ENCODE assay signal across 8 mouse cellular contexts in genomic region chr8:107587995-107588780, GRCm38 (mm10). TPM values are rescaled to one million over a fixed set of nuclear protein-coding genes. Genes with fewer than 3 reads are reported as not detected.
DNase-seq lines count a peak whose midpoint lies in the region; ATAC-seq and TF ChIP-seq lines count a peak whose summit lies in the region.

Gene Psmd7 (minus strand): TSS chr8:107588464.

- CTCF ChIA-PET in Patski (lab: Charles Lee) = no interaction called here

- peak within 1 kb of the TSS; percentile 74 for H3K4me2 ChIP-seq in hindbrain, embryonic 14.5 days (replicated peaks)

- peak; percentile 95 for ATAC-seq in Patski
- ATAC-seq in hindbrain, embryonic 14.5 days (ENCODE audit: low FRiP score) = peak; percentile 95

- WGBS in hindbrain, embryonic 14.5 days = 2% methylated on average over 60 of the region's 65 CpGs

- H3K4me3 ChIP-seq in hindbrain, embryonic 14.5 days (replicated peaks; ENCODE audit: low read length) = peak within 1 kb of the TSS; percentile 91

- peak within 1 kb of the TSS; percentile 92 for H3K27ac ChIP-seq in hindbrain, embryonic 14.5 days

- peaks cover 30% of the 10 kb centered on the region for H3K36me3 ChIP-seq in hindbrain, embryonic 14.5 days (replicated peaks; ENCODE audit: control insufficient read depth, insufficient read depth)

- TF ChIP-seq CTCF in Patski (IDR thresholded peaks at IDR 0.05) = no peak

- H3K4me1 ChIP-seq in hindbrain, embryonic 14.5 days (replicated peaks; ENCODE audit: control insufficient read depth, insufficient read depth, low read length) = no peaks in the 10 kb centered on the region; the same call in 1 of the 2 replicates

- POLR2A ChIA-PET in Patski (lab: Charles Lee) = interaction anchor here (0.7 kb wide), 1 partner anchor 33 kb away, joined by 4 read pairs; no protein-coding TSS in a partner anchor

- H3K27me3 ChIP-seq in Patski = peaks cover 14% of the 10 kb centered on the region
- no peaks in the 10 kb centered on the region for H3K27me3 ChIP-seq in hindbrain, embryonic 14.5 days (ENCODE audit: control insufficient read depth, insufficient read depth, low read length)

- peak; percentile 22 for DNase-seq in Patski (ENCODE audit: low read depth, low spot score)
- DNase-seq in cerebellum, postnatal 14 days = peak; percentile 95
- DNase-seq in frontal cortex, postnatal 25 days (ENCODE audit: low spot score in 2 of 2) = peak; percentile 82 to 88
- DNase-seq in hindbrain, embryonic 14.5 days (ENCODE audit: low spot score) = peak; percentile 93
- DNase-seq in layer of hippocampus, postnatal 36 days = peak; percentile 93 to 95
- DNase-seq in lung, postnatal 36 days = peak; percentile 94
- peak; percentile 97 for DNase-seq in retina, postnatal 1 day
- peak; percentile 91 for DNase-seq in urinary bladder, adult 18-20 months (ENCODE audit: low spot score in 2 of 2)

- in situ Hi-C loops in Patski (cut with MboI; ENCODE audit: low pct_unique_long_range_greater_than_20kb) = no loop called here

- peak within 1 kb of the TSS; percentile 89 for H3K9ac ChIP-seq in hindbrain, embryonic 14.5 days

- H3K9me3 ChIP-seq in hindbrain, embryonic 14.5 days (ENCODE audit: control insufficient read depth, low read length) = no peaks in the 10 kb centered on the region

RNA-seq across cellular contexts. Expression of gene Psmd7, which starts in this region (rescaled TPM):
- polyA plus RNA-seq in Patski (2021) = 169 TPM
- polyA plus RNA-seq in hindbrain, embryonic 14.5 days (2014; fragmentation: Nextera tagmentation; extraction: Ambion mirVana) = 219 and 236 TPM in 2 replicates
- total RNA-seq in layer of hippocampus, postnatal 36 days (2021) = 100 to 1,000 TPM; 103 to 108 TPM

Comparison
In these comparisons a context has a peak if more than half of its experiments do, and no peak if none do; other contexts are left out.
1. Peak in every context shown above with its lines: DNase-seq, ATAC-seq, H3K4me3 ChIP-seq and H3K27ac ChIP-seq.
2. DNase-seq: peak in every context shown above with its lines; median percentile 97 in retina, postnatal 1 day; 95 in cerebellum, postnatal 14 days; 94 in layer of hippocampus, postnatal 36 days; 94 in lung, postnatal 36 days; 93 in hindbrain, embryonic 14.5 days; 91 in urinary bladder, adult 18-20 months; 85 in frontal cortex, postnatal 25 days; 22 in Patski.